Mouse (Mus musculus): ENCODE data around the gene Gm26620. TPM values are rescaled to one million over a fixed set of nuclear protein-coding genes. Genes with fewer than 3 reads are reported as not detected.

The Gm26620 gene
- polyA plus RNA-seq, 1 experiment from 2014 or later, result 0.19 TPM

- Histone ChIP-seq H3K27me3 (ENCODE audit: poor library complexity, severe bottlenecking) (no peaks in the 10 kb centered on the region), H3K36me3 (replicated peaks) (peaks cover 41% of the 10 kb centered on the region), H3K27ac (no peak overlapping the region), H3K4me1 (peaks cover 21% of the 10 kb centered on the region), H3K4me3 (no peak overlapping the region), H3K9me3 (no peaks in the 10 kb centered on the region)
- 92% methylated on average over 5 of the region's 5 CpGs for WGBS
- DNase-seq (ENCODE audit: extremely low spot score, low spot score), result no peak
These were observed 1.9 kb upstream of the Gm26620 start for GRCm38 (mm10) chr1:170882915-170883485.

GRCm38 (mm10) chr1:170884390-170884789 lies 475 bp upstream of the Gm26620 start:
- H3K27ac ChIP-seq, result peak overlapping the region; percentile 91
- H3K36me3 ChIP-seq (replicated peaks), result peaks cover 29% of the 10 kb centered on the region
- H3K27me3 ChIP-seq (ENCODE audit: poor library complexity, severe bottlenecking), result no peaks in the 10 kb centered on the region
- peak overlapping the region; percentile 77 for H3K4me3 ChIP-seq
- H3K9me3 ChIP-seq, result no peaks in the 10 kb centered on the region
- 31% methylated on average over 8 of the region's 8 CpGs for WGBS
- no peak for DNase-seq (ENCODE audit: extremely low spot score, low spot score)
- H3K4me1 ChIP-seq, result peaks cover 22% of the 10 kb centered on the region

- Histone ChIP-seq H3K4me3 (no peak overlapping the region), H3K27ac (no peak overlapping the region), H3K27me3 (ENCODE audit: poor library complexity, severe bottlenecking) (no peaks in the 10 kb centered on the region), H3K9me3 (no peaks in the 10 kb centered on the region), H3K36me3 (replicated peaks) (peaks cover 12% of the 10 kb centered on the region), H3K4me1 (peaks cover 25% of the 10 kb centered on the region)
- WGBS, result 57% methylated on average over 6 of the region's 6 CpGs
- no peak for DNase-seq (ENCODE audit: extremely low spot score, low spot score)
These were observed 1.2 kb downstream of the Gm26620 start for GRCm38 (mm10) chr1:170886044-170886458.

- peaks cover 18% of the 10 kb centered on the region for H3K4me1 ChIP-seq
- 78% methylated on average over 4 of the region's 4 CpGs for WGBS
- no peaks in the 10 kb centered on the region for H3K9me3 ChIP-seq
- no peak for DNase-seq (ENCODE audit: extremely low spot score, low spot score)
- no peaks in the 10 kb centered on the region for H3K27me3 ChIP-seq (ENCODE audit: poor library complexity, severe bottlenecking)
- no peaks in the 10 kb centered on the region for H3K36me3 ChIP-seq (replicated peaks)
- H3K27ac ChIP-seq, result no peak overlapping the region
- H3K4me3 ChIP-seq, result no peak overlapping the region
These were observed 4.4 kb downstream of the Gm26620 start for GRCm38 (mm10) chr1:170889310-170889709.

- H3K27me3 ChIP-seq (ENCODE audit: poor library complexity, severe bottlenecking), result no peaks in the 10 kb centered on the region
- 86% methylated on average over 2 of the region's 2 CpGs for WGBS
- no peaks in the 10 kb centered on the region for H3K9me3 ChIP-seq
- DNase-seq (ENCODE audit: extremely low spot score, low spot score), result no peak
- H3K27ac ChIP-seq, result no peak overlapping the region
- no peaks in the 10 kb centered on the region for H3K36me3 ChIP-seq (replicated peaks)
- no peak overlapping the region for H3K4me3 ChIP-seq
- H3K4me1 ChIP-seq, result peaks cover 5% of the 10 kb centered on the region; the same call in 1 of the 2 replicates
These were observed 6.8 kb downstream of the Gm26620 start for GRCm38 (mm10) chr1:170891646-170892045.

- Histone ChIP-seq H3K27ac (no peak overlapping the region), H3K36me3 (replicated peaks) (no peaks in the 10 kb centered on the region), H3K4me1 (peaks cover 5% of the 10 kb centered on the region; the same call in 1 of the 2 replicates), H3K9me3 (no peaks in the 10 kb centered on the region), H3K27me3 (ENCODE audit: poor library complexity, severe bottlenecking) (no peaks in the 10 kb centered on the region), H3K4me3 (no peak overlapping the region)
- no peak for DNase-seq (ENCODE audit: extremely low spot score, low spot score)
- WGBS, result 65% methylated on average over 1 of the region's 1 CpGs
These were observed 7.4 kb downstream of the Gm26620 start for GRCm38 (mm10) chr1:170892279-170892678.

GRCm38 (mm10) chr1:170894603-170895602 lies 10.0 kb downstream of the Gm26620 start:
- H3K27ac ChIP-seq, result no peak overlapping the region
- no peaks in the 10 kb centered on the region for H3K36me3 ChIP-seq (replicated peaks)
- no peaks in the 10 kb centered on the region for H3K9me3 ChIP-seq
- H3K4me3 ChIP-seq, result no peak overlapping the region
- no peaks in the 10 kb centered on the region for H3K27me3 ChIP-seq (ENCODE audit: poor library complexity, severe bottlenecking)
- 65% methylated on average over 9 of the region's 9 CpGs for WGBS
- no peak for DNase-seq (ENCODE audit: extremely low spot score, low spot score)
- H3K4me1 ChIP-seq, result no peaks in the 10 kb centered on the region

- no peak for DNase-seq (ENCODE audit: extremely low spot score, low spot score)
- Histone ChIP-seq H3K36me3 (replicated peaks) (no peaks in the 10 kb centered on the region), H3K27ac (no peak overlapping the region), H3K4me3 (no peak overlapping the region), H3K4me1 (no peaks in the 10 kb centered on the region), H3K9me3 (no peaks in the 10 kb centered on the region), H3K27me3 (ENCODE audit: poor library complexity, severe bottlenecking) (peaks cover under 1% of the 10 kb centered on the region; the same call in 1 of the 2 replicates)
- 88% methylated on average over 5 of the region's 5 CpGs for WGBS
These were observed 11.9 kb downstream of the Gm26620 start for GRCm38 (mm10) chr1:170896651-170897281.

- 82% methylated on average over 16 of the region's 16 CpGs for WGBS
- no peaks in the 10 kb centered on the region for H3K9me3 ChIP-seq
- DNase-seq (ENCODE audit: extremely low spot score, low spot score), result no peak
These were observed 13.7 kb downstream of the Gm26620 start for GRCm38 (mm10) chr1:170898413-170899075.

GRCm38 (mm10) chr1:170900799-170901467 lies 16.1 kb downstream of the Gm26620 start:
- Histone ChIP-seq H3K4me1 (no peaks in the 10 kb centered on the region), H3K36me3 (replicated peaks) (no peaks in the 10 kb centered on the region), H3K27ac (no peak overlapping the region), H3K9me3 (no peaks in the 10 kb centered on the region), H3K27me3 (ENCODE audit: poor library complexity, severe bottlenecking) (peaks cover 41% of the 10 kb centered on the region), H3K4me3 (no peak overlapping the region)
- WGBS, result 44% methylated on average over 10 of the region's 10 CpGs
- DNase-seq (ENCODE audit: extremely low spot score, low spot score), result no peak

More at GRCm38 (mm10) chr1:170898413-170899075, 13.7 kb downstream of the Gm26620 start:
- no peak overlapping the region for H3K4me3 ChIP-seq
- peaks cover 18% of the 10 kb centered on the region for H3K27me3 ChIP-seq (ENCODE audit: poor library complexity, severe bottlenecking)
- no peak overlapping the region for H3K27ac ChIP-seq
- no peaks in the 10 kb centered on the region for H3K4me1 ChIP-seq
- no peaks in the 10 kb centered on the region for H3K36me3 ChIP-seq (replicated peaks)

- WGBS, result 36% methylated on average over 10 of the region's 10 CpGs
- Histone ChIP-seq H3K4me3 (peak overlapping the region; percentile 31), H3K27me3 (ENCODE audit: poor library complexity, severe bottlenecking) (peaks cover 49% of the 10 kb centered on the region), H3K9me3 (no peaks in the 10 kb centered on the region), H3K36me3 (replicated peaks) (no peaks in the 10 kb centered on the region), H3K27ac (no peak overlapping the region), H3K4me1 (no peaks in the 10 kb centered on the region)
- DNase-seq (ENCODE audit: extremely low spot score, low spot score), result peak; percentile 82
These were observed 16.8 kb downstream of the Gm26620 start for GRCm38 (mm10) chr1:170901536-170902238.

Measured in forebrain, embryonic 10.5 days (tissue).